In genomic region chr16:42380641-42381040, GRCm38 (mm10) we compare ENCODE assay signal across 14 mouse cellular contexts. TPM values are rescaled to one million over a fixed set of nuclear protein-coding genes. Genes with fewer than 3 reads are reported as not detected.
DNase-seq lines count a peak whose midpoint lies in the region; ATAC-seq lines count a peak whose summit lies in the region.
"Had no signal": no experiment of that assay in that cellular context is flagged by ENCODE, and none has a peak within 500 bp of the region (broad histone marks: within the 10 kb centered on the region; RNA-seq: fewer than 3 reads in every experiment).

No protein-coding gene starts in this region.

- no peak overlapping the region for H3K4me2 ChIP-seq in heart, embryonic 12.5 days
- H3K4me2 ChIP-seq: heart, embryonic 13.5 days had no signal

- no peak for ATAC-seq in heart, embryonic 12.5 days (ENCODE audit: insufficient number of reproducible peaks, low FRiP score)
- ATAC-seq: lung, postnatal 0 days had no signal

- no peak overlapping the region for H3K4me3 ChIP-seq in heart, embryonic 12.5 days
- no peak overlapping the region for H3K4me3 ChIP-seq in forebrain, embryonic 10.5 days
- H3K4me3 ChIP-seq: heart, embryonic 13.5 days had no signal

- H3K4me1 ChIP-seq in heart, embryonic 12.5 days (replicated peaks): no peaks in the 10 kb centered on the region
- H3K4me1 ChIP-seq in forebrain, embryonic 10.5 days: peaks cover 12% of the 10 kb centered on the region
- H3K4me1 ChIP-seq: heart, embryonic 13.5 days had no signal

- no peak overlapping the region for H3K27ac ChIP-seq in heart, embryonic 12.5 days (ENCODE audit: poor library complexity, severe bottlenecking)
- no peak overlapping the region for H3K27ac ChIP-seq in forebrain, embryonic 10.5 days
- H3K27ac ChIP-seq: heart, embryonic 13.5 days had no signal

- no peaks in the 10 kb centered on the region for H3K27me3 ChIP-seq in heart, embryonic 12.5 days (replicated peaks)
- H3K27me3 ChIP-seq in forebrain, embryonic 10.5 days (ENCODE audit: poor library complexity, severe bottlenecking): no peaks in the 10 kb centered on the region
- H3K27me3 ChIP-seq: CH12.LX; heart, embryonic 13.5 days had no signal

- H3K9ac ChIP-seq in heart, embryonic 12.5 days: no peak overlapping the region
- H3K9ac ChIP-seq: heart, embryonic 13.5 days had no signal

- no peaks in the 10 kb centered on the region for H3K36me3 ChIP-seq in heart, embryonic 12.5 days
- no peaks in the 10 kb centered on the region for H3K36me3 ChIP-seq in forebrain, embryonic 10.5 days (replicated peaks)
- H3K36me3 ChIP-seq: heart, embryonic 13.5 days had no signal

- no peaks in the 10 kb centered on the region for H3K9me3 ChIP-seq in heart, embryonic 12.5 days (replicated peaks)
- no peaks in the 10 kb centered on the region for H3K9me3 ChIP-seq in forebrain, embryonic 10.5 days
- H3K9me3 ChIP-seq: heart, embryonic 13.5 days had no signal

- WGBS in heart, embryonic 12.5 days: 59% methylated on average over 3 of the region's 3 CpGs
- 45% methylated on average over 3 of the region's 3 CpGs for WGBS in forebrain, embryonic 10.5 days

- peak; percentile 6 for DNase-seq in heart, postnatal 4 days
- DNase-seq in 3T3-L1 (ENCODE audit: low read depth, low spot score): peak; percentile 84
- peak; percentile 62 for DNase-seq in adipocyte (ENCODE audit: low spot score)
- DNase-seq in cerebellum, postnatal 14 days: peak; percentile 35 to 43
- DNase-seq in lung, postnatal 4 days: no peak
- no peak for DNase-seq in T-cell, adult 2 months (ENCODE audit: low spot score)
- no peak for DNase-seq in forebrain, embryonic 10.5 days (ENCODE audit: extremely low spot score, low spot score)
- DNase-seq: kidney, postnatal 4 days; thymus, postnatal 25 days had no signal

RNA-seq across cellular contexts. Expression of gene Gap43, which starts 40.2 kb away (rescaled TPM):
- 1 to 10 TPM; 4.0 to 5.3 TPM for total RNA-seq in heart, postnatal 4 days (2021)
- 24.3 and 24.8 TPM in 2 replicates for polyA plus RNA-seq in heart, embryonic 12.5 days (2016; fragmentation: Nextera tagmentation; extraction: Ambion mirVana)
- polyA plus RNA-seq in forebrain, embryonic 10.5 days (2016; fragmentation: Nextera tagmentation; extraction: Ambion mirVana): 34.5 and 39.4 TPM in 2 replicates
- total RNA-seq: CH12.LX; common myeloid progenitor, adult 5-6 weeks had no signal

Comparison
In these comparisons a context has a peak if more than half of its experiments do, and no peak if none do; other contexts are left out.
1. DNase-seq: peak in heart, postnatal 4 days (single experiment), 3T3-L1 (single experiment), adipocyte (single experiment) and cerebellum, postnatal 14 days (2 of 2); none in lung, postnatal 4 days (0 of 2), T-cell, adult 2 months (single experiment) and forebrain, embryonic 10.5 days (single experiment).